Mouse (Mus musculus) bone marrow macrophage, adult 2 months (primary cell): ENCODE measurements around the gene Fn1.

Experiments used
- CTCF ChIP-seq: IDR thresholded peaks from 2 replicates; pipeline ENCODE4 v1.5.1; 2012; ENCODE audit warnings: low read depth, mild to moderate bottlenecking, low read length, moderate library complexity
- POLR2A ChIP-seq: IDR thresholded peaks from 2 replicates; pipeline ENCODE4 v1.6.1; 2012; ENCODE audit warnings: mild to moderate bottlenecking, low read depth, low read length, borderline replicate concordance

GRCm38 (mm10) chr1:71632387-71632786, 20.6 kb downstream of the Fn1 start:
- TF ChIP-seq CTCF (no peak), POLR2A (no peak)
